ENCODE assay signal across 19 mouse cellular contexts in the genomic region with DNA sequence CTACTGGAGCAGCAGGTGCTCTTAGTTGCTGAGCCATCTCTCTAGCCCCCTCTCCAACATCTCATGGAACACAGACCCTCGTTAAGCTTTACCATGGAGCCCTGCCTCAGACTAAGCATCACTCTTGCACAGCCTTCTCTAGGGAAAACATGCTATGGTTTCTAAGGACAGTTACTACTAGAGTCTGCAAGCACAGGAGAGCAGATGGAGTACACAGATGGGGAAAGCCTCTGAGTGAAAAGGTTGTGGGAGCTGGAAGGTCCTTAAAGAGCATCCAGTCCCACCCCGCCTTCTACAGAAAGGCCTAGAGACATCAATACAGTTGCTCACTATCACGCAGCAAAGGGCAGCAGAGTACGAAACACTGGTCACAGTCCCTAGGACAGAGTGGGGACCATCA. TPM values are rescaled to one million over a fixed set of nuclear protein-coding genes. Genes with fewer than 3 reads are reported as not detected.
A peak's percentile ranks its signal among the peaks of the same experiment; 100 is the strongest.
DNase-seq lines count a peak whose midpoint lies in the region; ATAC-seq lines count a peak whose summit lies in the region.
"Had no signal": no experiment of that assay in that cellular context is flagged by ENCODE, and none has a peak within 500 bp of the region (broad histone marks: within the 10 kb centered on the region; RNA-seq: fewer than 3 reads in every experiment).

No protein-coding gene starts in this region.

- H3K36me3 ChIP-seq in forebrain, embryonic 15.5 days, result no peaks in the 10 kb centered on the region
- H3K36me3 ChIP-seq in forebrain, embryonic 10.5 days (replicated peaks), result no peaks in the 10 kb centered on the region
- H3K36me3 ChIP-seq in midbrain, embryonic 12.5 days, result no peaks in the 10 kb centered on the region
- no peaks in the 10 kb centered on the region for H3K36me3 ChIP-seq in midbrain, embryonic 15.5 days (replicated peaks)
- H3K36me3 ChIP-seq in neural tube, embryonic 15.5 days, result no peaks in the 10 kb centered on the region
- H3K36me3 ChIP-seq: embryonic facial prominence, embryonic 10.5 days; heart, embryonic 15.5 days; hindbrain, embryonic 15.5 days had no signal

- no peak for DNase-seq in forebrain, embryonic 10.5 days (ENCODE audit: extremely low spot score, low spot score)
- no peak for DNase-seq in neural tube, embryonic 10.5 days (ENCODE audit: extremely low spot score, low spot score)
- DNase-seq in lung, postnatal 25 days (ENCODE audit: low spot score), result no peak
- DNase-seq: adrenal gland, postnatal 14 days; cerebellum, adult 18-20 months; cerebellum, adult 9-11 months; gastrocnemius, postnatal 14 days; heart, adult 2 months; heart, postnatal 14 days had no signal

- H3K9ac ChIP-seq in forebrain, embryonic 15.5 days (replicated peaks), result no peak overlapping the region
- H3K9ac ChIP-seq in midbrain, embryonic 12.5 days (replicated peaks), result no peak overlapping the region
- H3K9ac ChIP-seq in midbrain, embryonic 15.5 days, result no peak overlapping the region
- no peak overlapping the region for H3K9ac ChIP-seq in neural tube, embryonic 15.5 days (replicated peaks)
- H3K9ac ChIP-seq: heart, embryonic 15.5 days; hindbrain, embryonic 15.5 days had no signal

- WGBS in forebrain, embryonic 15.5 days, result 70% methylated on average over 4 of the region's 4 CpGs
- 95% methylated on average over 4 of the region's 4 CpGs for WGBS in forebrain, embryonic 10.5 days
- WGBS in midbrain, embryonic 12.5 days, result 89% methylated on average over 4 of the region's 4 CpGs
- WGBS in midbrain, embryonic 15.5 days, result 85% methylated on average over 4 of the region's 4 CpGs
- 84% methylated on average over 4 of the region's 4 CpGs for WGBS in neural tube, embryonic 15.5 days

- no peak overlapping the region for H3K4me3 ChIP-seq in forebrain, embryonic 15.5 days
- H3K4me3 ChIP-seq in forebrain, embryonic 10.5 days, result no peak overlapping the region
- H3K4me3 ChIP-seq in midbrain, embryonic 12.5 days, result no peak overlapping the region
- H3K4me3 ChIP-seq in midbrain, embryonic 15.5 days, result no peak overlapping the region
- no peak overlapping the region for H3K4me3 ChIP-seq in neural tube, embryonic 15.5 days (replicated peaks)
- H3K4me3 ChIP-seq: embryonic facial prominence, embryonic 10.5 days; heart, adult 2 months; heart, embryonic 15.5 days; hindbrain, embryonic 15.5 days had no signal

- peaks cover 45% of the 10 kb centered on the region for H3K4me1 ChIP-seq in forebrain, embryonic 15.5 days
- peaks cover 6% of the 10 kb centered on the region; the same call in 1 of the 2 replicates for H3K4me1 ChIP-seq in forebrain, embryonic 10.5 days
- peaks cover 8% of the 10 kb centered on the region; the same call in 1 of the 2 replicates for H3K4me1 ChIP-seq in midbrain, embryonic 12.5 days
- peaks cover 25% of the 10 kb centered on the region for H3K4me1 ChIP-seq in midbrain, embryonic 15.5 days
- H3K4me1 ChIP-seq in neural tube, embryonic 15.5 days, result peaks cover 32% of the 10 kb centered on the region
- H3K4me1 ChIP-seq: embryonic facial prominence, embryonic 10.5 days had no signal

- H3K4me2 ChIP-seq in forebrain, embryonic 15.5 days (replicated peaks), result no peak overlapping the region
- H3K4me2 ChIP-seq in midbrain, embryonic 12.5 days (replicated peaks), result no peak overlapping the region
- no peak overlapping the region for H3K4me2 ChIP-seq in midbrain, embryonic 15.5 days
- no peak overlapping the region for H3K4me2 ChIP-seq in neural tube, embryonic 15.5 days
- H3K4me2 ChIP-seq: heart, embryonic 11.5 days; heart, embryonic 15.5 days; hindbrain, embryonic 15.5 days had no signal

- H3K27ac ChIP-seq in forebrain, embryonic 15.5 days (replicated peaks), result peak overlapping the region; percentile 90
- H3K27ac ChIP-seq in forebrain, embryonic 10.5 days, result no peak overlapping the region
- H3K27ac ChIP-seq in midbrain, embryonic 12.5 days (replicated peaks), result peak overlapping the region; percentile 10; the same call in 1 of the 2 replicates
- H3K27ac ChIP-seq in midbrain, embryonic 15.5 days, result no peak overlapping the region
- H3K27ac ChIP-seq in neural tube, embryonic 15.5 days (replicated peaks), result 0 out of 2 replicates have a peak overlapping the region, but pooled peaks have one; percentile 71
- H3K27ac ChIP-seq: embryonic facial prominence, embryonic 10.5 days; heart, adult 2 months had no signal

- peak; percentile 23; the same call in 1 of the 2 replicates for ATAC-seq in forebrain, embryonic 15.5 days (replicated peaks)
- no peak for ATAC-seq in midbrain, embryonic 12.5 days (ENCODE audit: low FRiP score, low read depth)
- no peak for ATAC-seq in midbrain, embryonic 15.5 days (replicated peaks)
- ATAC-seq in neural tube, embryonic 15.5 days (ENCODE audit: low FRiP score), result no peak
- ATAC-seq: activated CD4-positive, CD25-positive, alpha-beta regulatory T cell, adult 4 months; Patski had no signal

- no peaks in the 10 kb centered on the region for H3K27me3 ChIP-seq in forebrain, embryonic 15.5 days
- no peaks in the 10 kb centered on the region for H3K27me3 ChIP-seq in forebrain, embryonic 10.5 days (ENCODE audit: poor library complexity, severe bottlenecking)
- no peaks in the 10 kb centered on the region; the same call in 1 of the 2 replicates for H3K27me3 ChIP-seq in midbrain, embryonic 12.5 days
- no peaks in the 10 kb centered on the region for H3K27me3 ChIP-seq in midbrain, embryonic 15.5 days (replicated peaks)
- no peaks in the 10 kb centered on the region for H3K27me3 ChIP-seq in neural tube, embryonic 15.5 days (replicated peaks)
- H3K27me3 ChIP-seq: hindbrain, embryonic 15.5 days had no signal

- H3K9me3 ChIP-seq in forebrain, embryonic 15.5 days, result no peaks in the 10 kb centered on the region
- no peaks in the 10 kb centered on the region for H3K9me3 ChIP-seq in forebrain, embryonic 10.5 days
- no peaks in the 10 kb centered on the region for H3K9me3 ChIP-seq in midbrain, embryonic 12.5 days
- no peaks in the 10 kb centered on the region for H3K9me3 ChIP-seq in midbrain, embryonic 15.5 days
- no peaks in the 10 kb centered on the region for H3K9me3 ChIP-seq in neural tube, embryonic 15.5 days (replicated peaks)
- H3K9me3 ChIP-seq: embryonic facial prominence, embryonic 10.5 days; heart, embryonic 15.5 days; hindbrain, embryonic 15.5 days had no signal

RNA-seq across cellular contexts. Expression of gene Cplx2, which starts 20.2 kb away (rescaled TPM):
- polyA plus RNA-seq in forebrain, embryonic 15.5 days (2015; fragmentation: Nextera tagmentation; extraction: Ambion mirVana), result 26.8 and 30.2 TPM in 2 replicates
- 5.5 TPM in 2 replicates for polyA plus RNA-seq in forebrain, embryonic 10.5 days (2016; fragmentation: Nextera tagmentation; extraction: Ambion mirVana)
- polyA plus RNA-seq in midbrain, embryonic 12.5 days (2016; fragmentation: Nextera tagmentation; extraction: Ambion mirVana), result 22.0 and 22.6 TPM in 2 replicates
- polyA plus RNA-seq in midbrain, embryonic 15.5 days (2015; fragmentation: Nextera tagmentation; extraction: Ambion mirVana), result 31.1 and 32.8 TPM in 2 replicates
- 19.8 and 20.0 TPM in 2 replicates for polyA plus RNA-seq in neural tube, embryonic 15.5 days (2015; fragmentation: Nextera tagmentation; extraction: Ambion mirVana)
- polyA plus RNA-seq: activated CD4-positive, CD25-positive, alpha-beta regulatory T cell, adult 4 months had no signal

Comparison
In these comparisons a context has a peak if more than half of its experiments do, and no peak if none do; other contexts are left out.
1. H3K27ac ChIP-seq: peak in forebrain, embryonic 15.5 days (single experiment), midbrain, embryonic 12.5 days (single experiment) and neural tube, embryonic 15.5 days (single experiment); none in forebrain, embryonic 10.5 days (single experiment) and midbrain, embryonic 15.5 days (single experiment).